Mouse (Mus musculus): ENCODE results near the gene Cplx2. TPM values are rescaled to one million over a fixed set of nuclear protein-coding genes. Genes with fewer than 3 reads are reported as not detected.

The Cplx2 gene
- 5.9 and 7.3 TPM in 2 replicates for polyA plus RNA-seq (2012; rRNA removed)

DNA sequence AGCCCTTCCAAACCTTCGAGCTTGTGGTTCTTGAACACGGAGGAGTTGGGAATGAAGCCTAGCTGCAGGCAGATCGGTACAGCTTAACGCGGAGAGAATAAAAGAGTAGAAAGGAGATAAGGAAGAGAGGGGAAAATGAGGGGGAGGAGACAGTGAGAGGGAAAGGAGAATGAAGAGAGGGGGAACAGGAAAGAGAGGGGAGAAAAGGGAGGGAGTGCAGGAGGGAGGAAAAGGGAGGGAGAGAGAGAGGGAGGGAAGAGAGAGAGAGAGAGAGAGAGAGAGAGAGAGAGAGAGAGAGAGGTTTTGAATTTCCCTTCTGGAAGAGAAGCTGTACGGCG is at the start of gene Cplx2:
Gene Cplx2, plus strand, starts transcription at position 301 of the 338 bp plus-strand sequence.
- DNase-seq (ENCODE audit: low read depth): no peak

DNA sequence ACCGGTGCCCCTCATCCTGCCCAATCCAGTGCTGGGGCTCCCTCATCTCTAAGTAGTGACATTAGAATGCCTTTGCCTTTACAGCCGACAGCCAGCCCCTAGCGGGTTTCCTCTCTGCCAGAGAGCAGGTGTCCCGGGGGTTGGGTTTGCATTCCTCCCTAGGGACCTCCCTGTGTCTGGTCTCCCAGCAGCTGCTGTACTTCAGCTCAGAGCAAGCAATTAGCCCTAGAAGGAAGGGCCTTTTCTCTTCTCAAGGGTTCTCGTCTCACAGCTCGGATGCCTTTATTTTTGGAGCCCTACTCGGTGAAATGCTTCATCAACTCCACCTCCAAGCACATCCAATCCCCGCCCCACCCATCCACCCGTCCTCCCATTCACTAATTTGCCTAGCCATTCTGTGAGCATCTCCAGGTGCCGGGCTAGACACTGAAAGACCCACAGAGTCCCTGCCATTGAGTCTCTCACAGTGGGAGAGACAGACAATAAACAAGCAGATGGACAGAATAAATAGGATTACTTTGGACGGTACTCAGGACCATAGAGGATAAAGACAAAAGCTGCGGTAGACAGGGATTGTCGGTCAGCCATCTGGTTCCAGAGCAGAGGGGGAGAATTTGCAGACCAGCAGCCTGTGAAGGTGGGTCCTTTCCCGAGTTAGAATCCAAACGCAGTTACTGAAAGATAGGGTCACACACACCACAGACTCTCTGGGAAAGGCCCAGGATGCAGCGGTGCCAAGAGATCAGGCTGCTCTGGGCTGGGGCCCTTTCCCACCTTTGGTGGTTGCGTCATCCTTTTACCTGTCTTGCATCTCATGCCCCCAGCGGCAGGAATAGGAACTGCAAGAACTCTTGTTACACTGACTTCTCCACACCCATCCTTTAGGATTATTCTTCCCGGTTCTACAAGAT is 48.5 kb upstream of the Cplx2 start:
- DNase-seq (ENCODE audit: low read depth): no peak

GRCm38 (mm10) chr13:54323307-54324165 is 47.6 kb upstream of the Cplx2 start:
- DNase-seq (ENCODE audit: low read depth): no peak

DNA sequence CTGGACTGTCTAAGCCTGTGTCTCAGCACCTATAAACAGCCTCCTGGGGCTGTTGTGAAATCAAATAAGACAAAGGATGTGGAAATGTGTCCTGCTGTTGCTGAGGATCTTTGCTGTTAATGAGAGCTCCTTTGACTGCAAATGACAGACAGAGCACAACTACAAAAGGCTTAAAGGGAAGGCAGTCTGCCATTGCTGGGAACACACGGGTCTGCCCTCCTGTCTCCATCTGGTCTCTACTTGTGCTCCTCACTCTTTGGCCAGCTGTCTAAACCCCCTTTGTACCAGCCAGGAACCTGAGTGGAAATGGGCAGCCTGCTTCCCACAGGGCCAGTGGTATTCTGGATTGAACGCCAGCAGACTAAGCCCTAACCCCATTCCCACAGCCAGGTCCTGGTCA is 47.0 kb upstream of the Cplx2 start:
- peak; percentile 49 for DNase-seq (ENCODE audit: low read depth)

- DNase-seq (ENCODE audit: low read depth): peak; percentile 44
Measured at GRCm38 (mm10) chr13:54325814-54326213, 45.3 kb upstream of the Cplx2 start.

GRCm38 (mm10) chr13:54326686-54327447 is 44.3 kb upstream of the Cplx2 start:
- no peak for DNase-seq (ENCODE audit: low read depth)

- DNase-seq (ENCODE audit: low read depth): no peak
Measured at GRCm38 (mm10) chr13:54328029-54328428, 43.1 kb upstream of the Cplx2 start.

DNA sequence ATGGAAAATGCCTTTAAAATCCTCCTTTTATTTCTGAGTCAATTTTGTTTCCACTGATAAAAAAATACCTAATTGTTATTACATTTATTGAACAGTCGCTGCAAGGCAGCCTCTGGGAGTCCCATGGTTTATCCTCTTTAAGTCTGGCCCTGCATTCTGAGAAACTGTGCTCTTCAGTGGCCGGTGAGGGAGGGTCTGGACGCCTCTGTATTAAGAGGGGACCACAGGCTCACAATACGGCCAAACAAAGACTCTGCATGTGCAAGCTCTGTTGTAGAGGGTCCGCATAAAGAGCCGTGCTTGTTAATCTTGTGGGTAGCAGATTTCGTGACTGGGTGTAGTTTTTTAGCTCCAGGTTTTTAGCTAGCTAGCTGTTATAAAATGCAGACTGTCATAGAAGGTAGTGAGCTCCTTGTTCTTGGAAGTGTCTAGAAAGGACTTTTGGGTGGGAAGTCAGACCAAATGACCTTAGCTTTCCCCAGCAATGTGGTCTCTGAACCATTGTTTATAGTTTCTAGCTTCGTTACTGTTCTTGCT is 42.1 kb upstream of the Cplx2 start:
- DNase-seq (ENCODE audit: low read depth): no peak

GRCm38 (mm10) chr13:54331825-54332675 is 39.1 kb upstream of the Cplx2 start:
- DNase-seq (ENCODE audit: low read depth): no peak

DNA sequence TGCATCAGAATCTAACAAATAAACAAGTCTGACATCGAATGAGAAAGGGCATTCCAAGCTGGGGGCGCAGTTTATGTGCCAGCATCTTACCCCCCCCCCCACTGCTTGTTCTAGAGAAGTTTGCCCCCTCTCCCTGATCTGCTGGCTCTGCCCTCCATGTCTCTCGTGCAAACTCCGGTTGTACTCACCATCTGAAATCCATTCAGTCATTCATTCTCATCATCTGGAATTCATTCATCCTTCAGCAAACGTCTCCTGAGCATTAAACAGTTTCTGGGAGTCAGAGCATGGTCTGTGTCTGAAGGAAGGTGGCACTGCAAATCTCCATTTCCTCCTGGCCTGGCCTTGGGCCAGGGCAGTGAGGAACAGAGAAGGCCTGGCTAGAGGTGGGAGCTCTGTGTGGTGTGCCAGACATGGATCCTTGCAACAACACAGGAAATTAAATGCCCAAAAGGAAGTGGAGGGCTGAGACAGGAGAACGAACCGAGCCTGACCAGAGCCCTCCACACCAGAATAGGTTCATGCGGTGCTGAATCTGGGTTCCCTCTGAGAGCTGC is 38.1 kb upstream of the Cplx2 start:
- no peak for DNase-seq (ENCODE audit: low read depth)

- DNase-seq (ENCODE audit: low read depth): no peak
Measured at GRCm38 (mm10) chr13:54337058-54337457, 34.1 kb upstream of the Cplx2 start.

- DNase-seq (ENCODE audit: low read depth): no peak
Measured at GRCm38 (mm10) chr13:54337541-54337940, 33.6 kb upstream of the Cplx2 start.

DNA sequence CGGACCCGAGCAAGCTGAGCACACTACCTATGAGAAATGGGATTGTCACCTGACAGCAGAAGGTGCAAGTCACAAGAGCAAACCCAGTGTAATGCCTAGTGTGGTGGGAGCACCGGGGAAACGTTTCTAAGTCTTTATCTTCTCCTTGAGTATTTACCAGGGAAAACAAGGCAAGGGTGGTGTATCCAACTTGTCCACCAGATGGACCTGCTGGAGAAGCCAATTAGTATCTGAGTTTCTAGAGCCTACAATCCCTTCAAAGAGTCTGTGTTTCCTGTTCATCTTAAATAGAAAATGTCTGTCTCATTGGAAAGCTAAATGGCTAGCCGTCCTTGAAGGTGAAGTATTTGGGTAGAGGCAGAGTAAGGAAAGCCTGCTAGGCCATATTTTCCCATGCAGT is 32.3 kb upstream of the Cplx2 start:
- DNase-seq (ENCODE audit: low read depth): no peak

- no peak for DNase-seq (ENCODE audit: low read depth)
Measured at GRCm38 (mm10) chr13:54345885-54346647, 25.1 kb upstream of the Cplx2 start.

- no peak for DNase-seq (ENCODE audit: low read depth)
Measured at GRCm38 (mm10) chr13:54348011-54348410, 23.1 kb upstream of the Cplx2 start.

- no peak for DNase-seq (ENCODE audit: low read depth)
Measured at GRCm38 (mm10) chr13:54349126-54349759, 21.9 kb upstream of the Cplx2 start.

GRCm38 (mm10) chr13:54357420-54357819 is 13.7 kb upstream of the Cplx2 start:
- no peak for DNase-seq (ENCODE audit: low read depth)

DNA sequence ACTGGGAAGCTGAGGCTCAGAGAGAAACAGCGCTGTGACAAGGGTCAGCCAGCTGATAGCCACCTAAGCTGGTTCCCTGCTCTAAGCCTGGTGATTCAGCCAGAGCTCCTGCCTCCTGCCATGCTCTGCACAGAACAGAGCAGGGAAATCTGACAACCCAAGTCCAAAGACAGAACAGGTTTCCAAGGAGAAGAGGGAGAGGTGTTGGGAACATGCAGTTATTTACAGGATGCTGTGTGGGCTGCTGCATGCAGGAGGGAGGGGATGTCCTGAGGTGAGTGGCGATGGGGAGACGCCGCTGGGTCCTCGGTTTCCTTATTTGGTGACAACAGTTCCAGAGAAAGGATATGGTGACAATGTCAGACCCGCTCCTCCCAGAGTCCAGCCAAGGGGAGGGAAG is 12.0 kb upstream of the Cplx2 start:
- no peak for DNase-seq (ENCODE audit: low read depth)

- DNase-seq (ENCODE audit: low read depth): no peak
Measured at GRCm38 (mm10) chr13:54364686-54365085, 6.5 kb upstream of the Cplx2 start.
